Mouse (Mus musculus): ENCODE measurements around the gene Cwf19l1.

GRCm38 (mm10) chr19:44103001-44103400 is 32.7 kb downstream of the Cwf19l1 start:
- TF ChIP-seq GATA1 (IDR thresholded peaks at IDR 0.05; ENCODE audit: borderline replicate concordance, low read length) (no peak), FLI1 (IDR thresholded peaks at IDR 0.05; ENCODE audit: low read length) (no peak)
